Comparison of ENCODE assay signal across 8 mouse cellular contexts in genomic region chr13:91365270-91365952, GRCm38 (mm10).
DNase-seq lines count a peak whose midpoint lies in the region; ATAC-seq lines count a peak whose summit lies in the region.

No protein-coding gene starts in this region.

- peak overlapping the region; percentile 53; the same call in 1 of the 2 replicates for H3K27ac ChIP-seq in hindbrain, embryonic 13.5 days
- no peak overlapping the region; the same call in 1 of the 2 replicates for H3K27ac ChIP-seq in stomach, embryonic 14.5 days (ENCODE audit: low read length)

- peak; percentile 98 for DNase-seq in MN1 (ENCODE audit: low spot score)
- peak; percentile 98 for DNase-seq in cerebellum, adult 11 months
- DNase-seq in frontal cortex, postnatal 10 days (ENCODE audit: low spot score in 2 of 2) = peak; percentile 81 to 85
- peak; percentile 91 to 95 for DNase-seq in layer of hippocampus, postnatal 14 days (ENCODE audit: low spot score in 2 of 2)
- DNase-seq in lung, postnatal 25 days (ENCODE audit: low spot score) = peak; percentile 91
- DNase-seq in spleen, postnatal 36 days (ENCODE audit: low spot score in 2 of 2) = no peak

- H3K9me3 ChIP-seq in hindbrain, embryonic 13.5 days = no peaks in the 10 kb centered on the region
- H3K9me3 ChIP-seq in stomach, embryonic 14.5 days (ENCODE audit: control insufficient read depth, low read depth, low read length) = no peaks in the 10 kb centered on the region

- H3K4me1 ChIP-seq in hindbrain, embryonic 13.5 days (replicated peaks) = peaks cover 21% of the 10 kb centered on the region
- H3K4me1 ChIP-seq in stomach, embryonic 14.5 days (ENCODE audit: control insufficient read depth, insufficient read depth, low read length) = peaks cover 10% of the 10 kb centered on the region

- no peak overlapping the region for H3K4me3 ChIP-seq in hindbrain, embryonic 13.5 days
- no peak overlapping the region for H3K4me3 ChIP-seq in stomach, embryonic 14.5 days (ENCODE audit: low read depth, low read length)

- H3K36me3 ChIP-seq in hindbrain, embryonic 13.5 days = no peaks in the 10 kb centered on the region
- H3K36me3 ChIP-seq in stomach, embryonic 14.5 days (ENCODE audit: control insufficient read depth, insufficient read depth, low read length) = no peaks in the 10 kb centered on the region

- ATAC-seq in hindbrain, embryonic 13.5 days (ENCODE audit: low FRiP score) = peak; percentile 82
- peak; percentile 38; the same call in 1 of the 2 replicates for ATAC-seq in stomach, embryonic 14.5 days (ENCODE audit: insufficient number of reproducible peaks, insufficient read depth, low FRiP score, low read depth)

- no peaks in the 10 kb centered on the region for H3K27me3 ChIP-seq in hindbrain, embryonic 13.5 days
- no peaks in the 10 kb centered on the region for H3K27me3 ChIP-seq in stomach, embryonic 14.5 days (ENCODE audit: control insufficient read depth, insufficient read depth, low read length)

- H3K4me2 ChIP-seq in hindbrain, embryonic 13.5 days = no peak overlapping the region
- no peak overlapping the region for H3K4me2 ChIP-seq in stomach, embryonic 14.5 days (replicated peaks; ENCODE audit: low read depth, low read length)

- WGBS in hindbrain, embryonic 13.5 days = 54% methylated on average over 2 of the region's 2 CpGs
- 57% methylated on average over 2 of the region's 2 CpGs for WGBS in stomach, embryonic 14.5 days

- H3K9ac ChIP-seq in hindbrain, embryonic 13.5 days = no peak overlapping the region
- H3K9ac ChIP-seq in stomach, embryonic 14.5 days (replicated peaks; ENCODE audit: low read depth, low read length) = no peak overlapping the region

Comparison
In these comparisons a context has a peak if more than half of its experiments do, and no peak if none do; other contexts are left out.
1. DNase-seq: peak in MN1 (single experiment), cerebellum, adult 11 months (single experiment), frontal cortex, postnatal 10 days (2 of 2), layer of hippocampus, postnatal 14 days (2 of 2) and lung, postnatal 25 days (single experiment); none in spleen, postnatal 36 days (0 of 2).